Mouse (Mus musculus): Measurements from ENCODE around the gene Bicd2. TPM values are rescaled to one million over a fixed set of nuclear protein-coding genes. Genes with fewer than 3 reads are reported as not detected.

The Bicd2 gene
- total and polyA plus RNA-seq, 2 experiments from 2014 or later, result 24.1 to 49.3 TPM

DNA sequence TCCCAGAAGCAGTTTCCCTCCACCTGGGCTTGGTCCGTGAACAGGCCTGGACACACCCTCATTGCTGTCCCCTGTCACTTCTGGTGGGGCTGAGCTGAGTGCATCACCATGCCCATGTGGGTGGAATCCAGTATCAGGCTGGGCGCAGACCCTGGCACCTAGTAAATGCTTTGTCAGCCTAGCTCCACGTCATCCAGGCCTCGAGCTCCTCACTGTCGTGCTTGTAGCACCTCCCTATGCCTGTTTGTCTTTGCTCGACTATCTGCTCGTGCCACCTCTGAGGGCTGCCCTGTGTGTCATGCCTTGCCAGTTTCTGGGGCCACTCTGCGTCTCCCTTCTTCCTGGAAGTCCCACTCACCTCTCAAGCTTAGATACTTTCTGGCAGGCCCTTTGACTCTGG lies 3.2 kb downstream of the Bicd2 start:
- Histone ChIP-seq H3K36me3 (ENCODE audit: insufficient read depth, low read length) (no peaks in the 10 kb centered on the region), H3K9ac (replicated peaks; ENCODE audit: low read length, poor library complexity, severe bottlenecking) (no peak overlapping the region), H3K27me3 (ENCODE audit: insufficient read depth, low read length) (no peaks in the 10 kb centered on the region), H3K4me2 (ENCODE audit: low read depth, low read length, poor library complexity, severe bottlenecking) (no peak overlapping the region), H3K4me3 (ENCODE audit: low read depth, low read length) (no peak overlapping the region), H3K9me3 (ENCODE audit: low read length) (no peaks in the 10 kb centered on the region), H3K4me1 (ENCODE audit: insufficient read depth, low read length) (peaks cover 16% of the 10 kb centered on the region; the same call in 1 of the 2 replicates), H3K27ac (ENCODE audit: low read depth, low read length) (no peak overlapping the region)
- no peak for TF ChIP-seq CTCF (IDR thresholded peaks at IDR 0.05)
- 88% methylated on average over 8 of the region's 8 CpGs for WGBS
- DNase-seq (ENCODE audit: low spot score) (no peak), ATAC-seq (ENCODE audit: low FRiP score) (no peak)

GRCm38 (mm10) chr13:49345476-49345875 lies 4.1 kb downstream of the Bicd2 start:
- DNase-seq (ENCODE audit: low spot score) (no peak), ATAC-seq (ENCODE audit: low FRiP score) (no peak)
- Histone ChIP-seq H3K4me1 (ENCODE audit: insufficient read depth, low read length) (peaks cover 16% of the 10 kb centered on the region; the same call in 1 of the 2 replicates), H3K27me3 (ENCODE audit: insufficient read depth, low read length) (no peaks in the 10 kb centered on the region), H3K36me3 (ENCODE audit: insufficient read depth, low read length) (no peaks in the 10 kb centered on the region), H3K27ac (ENCODE audit: low read depth, low read length) (no peak overlapping the region), H3K4me3 (ENCODE audit: low read depth, low read length) (no peak overlapping the region), H3K4me2 (ENCODE audit: low read depth, low read length, poor library complexity, severe bottlenecking) (no peak overlapping the region), H3K9me3 (ENCODE audit: low read length) (no peaks in the 10 kb centered on the region), H3K9ac (replicated peaks; ENCODE audit: low read length, poor library complexity, severe bottlenecking) (no peak overlapping the region)
- 70% methylated on average over 2 of the region's 2 CpGs for WGBS
- TF ChIP-seq CTCF (IDR thresholded peaks at IDR 0.05), result no peak

DNA sequence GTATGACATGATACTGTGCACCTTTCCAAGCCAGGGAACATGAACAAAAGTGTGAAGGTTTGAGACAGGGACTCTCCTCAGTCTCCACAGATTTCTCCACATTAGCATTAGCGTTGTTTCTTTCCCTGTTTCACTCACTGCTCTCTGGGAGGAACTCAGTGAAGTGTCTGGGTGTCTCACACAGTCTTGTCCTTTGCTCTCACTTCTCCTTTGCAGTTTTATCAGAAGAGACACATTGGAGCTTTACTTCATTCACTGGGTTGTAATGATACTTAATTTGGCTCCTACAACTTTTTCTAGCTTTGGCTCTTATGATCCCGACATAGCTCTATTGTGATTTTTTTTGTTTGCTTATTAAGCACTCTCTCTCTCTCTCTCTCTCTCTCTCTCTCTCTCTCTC lies 7.1 kb downstream of the Bicd2 start:
- no peaks in the 10 kb centered on the region for H3K27me3 ChIP-seq (ENCODE audit: insufficient read depth, low read length)

DNA sequence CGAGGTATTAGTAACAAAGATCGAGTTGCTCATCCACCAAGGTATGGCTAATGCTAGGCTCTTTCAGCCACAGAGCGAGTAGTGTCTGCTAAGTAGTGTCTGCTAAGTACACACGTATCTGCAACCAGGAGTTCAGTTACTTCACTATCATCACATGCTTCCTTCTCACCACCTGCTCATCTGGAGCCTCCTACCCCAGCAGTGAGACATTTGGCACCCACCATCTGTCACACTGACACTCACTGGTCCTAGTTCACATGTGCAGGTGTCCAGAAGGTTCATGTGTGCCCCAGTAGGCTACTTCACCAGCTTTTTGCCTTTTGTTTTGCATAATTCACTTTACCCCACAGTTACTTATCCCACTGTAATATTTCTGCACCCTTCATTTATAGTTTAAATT lies 8.0 kb downstream of the Bicd2 start:
- H3K36me3 ChIP-seq (ENCODE audit: insufficient read depth, low read length), result no peaks in the 10 kb centered on the region
- H3K4me1 ChIP-seq (ENCODE audit: insufficient read depth, low read length), result peaks cover 8% of the 10 kb centered on the region; the same call in 1 of the 2 replicates
- H3K9me3 ChIP-seq (ENCODE audit: low read length), result no peaks in the 10 kb centered on the region
- 92% methylated on average over 4 of the region's 4 CpGs for whole genome bisulfite sequencing
- no peaks in the 10 kb centered on the region for H3K27me3 ChIP-seq (ENCODE audit: insufficient read depth, low read length)
- no peak overlapping the region for H3K27ac ChIP-seq (ENCODE audit: low read depth, low read length)
- H3K9ac ChIP-seq (replicated peaks; ENCODE audit: low read length, poor library complexity, severe bottlenecking), result no peak overlapping the region
- DNase-seq (ENCODE audit: low spot score) (no peak), ATAC-seq (ENCODE audit: low FRiP score) (no peak)
- H3K4me3 ChIP-seq (ENCODE audit: low read depth, low read length), result no peak overlapping the region
- no peak for TF ChIP-seq CTCF (IDR thresholded peaks at IDR 0.05)
- no peak overlapping the region for H3K4me2 ChIP-seq (ENCODE audit: low read depth, low read length, poor library complexity, severe bottlenecking)

More for the DNA sequence above, 7.1 kb downstream of the Bicd2 start:
- Histone ChIP-seq H3K9me3 (ENCODE audit: low read length) (no peaks in the 10 kb centered on the region), H3K4me1 (ENCODE audit: insufficient read depth, low read length) (peaks cover 6% of the 10 kb centered on the region; the same call in 1 of the 2 replicates), H3K36me3 (ENCODE audit: insufficient read depth, low read length) (no peaks in the 10 kb centered on the region), H3K9ac (replicated peaks; ENCODE audit: low read length, poor library complexity, severe bottlenecking) (no peak overlapping the region), H3K4me2 (ENCODE audit: low read depth, low read length, poor library complexity, severe bottlenecking) (no peak overlapping the region), H3K27ac (ENCODE audit: low read depth, low read length) (no peak overlapping the region), H3K4me3 (ENCODE audit: low read depth, low read length) (no peak overlapping the region)
- DNase-seq (ENCODE audit: low spot score) (no peak), ATAC-seq (ENCODE audit: low FRiP score) (no peak)
- no peak for TF ChIP-seq CTCF (IDR thresholded peaks at IDR 0.05)
- WGBS, result 87% methylated on average over 2 of the region's 2 CpGs

DNA sequence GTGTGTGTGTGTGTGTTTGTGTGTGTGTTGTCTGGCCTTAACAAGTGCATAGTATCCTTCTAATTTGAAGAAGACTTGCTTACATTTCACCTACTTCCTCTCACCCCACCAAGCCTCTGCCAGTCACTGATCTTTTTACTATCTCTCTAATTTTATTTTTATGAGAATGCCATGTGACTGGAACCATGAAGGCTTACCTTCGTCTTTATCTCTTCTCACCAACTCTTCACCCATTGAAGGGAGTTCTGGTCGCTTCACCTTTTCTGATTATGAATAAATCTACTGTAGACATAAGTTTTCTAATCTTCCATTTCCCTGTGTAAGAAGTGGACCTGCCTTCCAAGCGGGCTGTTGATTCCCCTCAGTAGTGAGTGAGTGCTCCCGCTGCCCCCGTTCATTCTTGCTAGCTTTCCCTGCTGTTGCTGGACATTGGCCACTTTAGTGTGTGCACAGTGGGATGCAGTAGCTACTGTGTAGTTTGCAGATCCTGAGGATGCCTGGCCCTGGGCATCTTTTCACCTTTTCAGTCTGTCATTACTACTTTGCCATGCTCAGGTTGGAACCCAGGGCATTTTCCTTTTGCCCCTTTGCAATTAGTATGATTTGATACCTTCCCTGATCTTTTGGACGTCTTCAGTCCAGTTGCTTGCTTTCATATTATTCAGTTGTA lies 8.6 kb downstream of the Bicd2 start:
- Histone ChIP-seq H3K27me3 (ENCODE audit: insufficient read depth, low read length) (no peaks in the 10 kb centered on the region), H3K9ac (replicated peaks; ENCODE audit: low read length, poor library complexity, severe bottlenecking) (no peak overlapping the region), H3K4me3 (ENCODE audit: low read depth, low read length) (no peak overlapping the region), H3K4me2 (ENCODE audit: low read depth, low read length, poor library complexity, severe bottlenecking) (no peak overlapping the region), H3K27ac (ENCODE audit: low read depth, low read length) (no peak overlapping the region), H3K9me3 (ENCODE audit: low read length) (no peaks in the 10 kb centered on the region), H3K4me1 (ENCODE audit: insufficient read depth, low read length) (peaks cover 8% of the 10 kb centered on the region; the same call in 1 of the 2 replicates), H3K36me3 (ENCODE audit: insufficient read depth, low read length) (no peaks in the 10 kb centered on the region)
- DNase-seq (ENCODE audit: low spot score), result no peak
- TF ChIP-seq CTCF (IDR thresholded peaks at IDR 0.05), result no peak
- ATAC-seq (ENCODE audit: low FRiP score), result no peak
- 93% methylated on average over 6 of the region's 6 CpGs for whole genome bisulfite sequencing

- peaks cover 5% of the 10 kb centered on the region; the same call in 1 of the 2 replicates for H3K4me1 ChIP-seq (ENCODE audit: insufficient read depth, low read length)
- no peak for TF ChIP-seq CTCF (IDR thresholded peaks at IDR 0.05)
- no peak overlapping the region for H3K4me2 ChIP-seq (ENCODE audit: low read depth, low read length, poor library complexity, severe bottlenecking)
- ATAC-seq (ENCODE audit: low FRiP score) (no peak), DNase-seq (ENCODE audit: low spot score) (peak; percentile 42)
- no peak overlapping the region for H3K9ac ChIP-seq (replicated peaks; ENCODE audit: low read length, poor library complexity, severe bottlenecking)
- H3K4me3 ChIP-seq (ENCODE audit: low read depth, low read length), result no peak overlapping the region
- no peaks in the 10 kb centered on the region for H3K9me3 ChIP-seq (ENCODE audit: low read length)
- 26% methylated on average over 3 of the region's 3 CpGs for WGBS
- no peaks in the 10 kb centered on the region for H3K27me3 ChIP-seq (ENCODE audit: insufficient read depth, low read length)
- 0 out of 2 replicates have a peak overlapping the region, but pooled peaks have one; percentile 26 for H3K27ac ChIP-seq (ENCODE audit: low read depth, low read length)
- no peaks in the 10 kb centered on the region; the same call in 1 of the 2 replicates for H3K36me3 ChIP-seq (ENCODE audit: insufficient read depth, low read length)
Observed at GRCm38 (mm10) chr13:49352581-49353159, 11.3 kb downstream of the Bicd2 start.
